Mouse (Mus musculus) myocyte (in vitro differentiated cells): ENCODE measurements around the gene Oard1. TPM values are rescaled to one million over a fixed set of nuclear protein-coding genes. Genes with fewer than 3 reads are reported as not detected.

ENCODE experiments used
- H3K27me3 ChIP-seq: one replicate; pipeline ENCODE4 v1.6.1; 2011; ENCODE audit not compliant: control insufficient read depth, insufficient read depth, insufficient read length
- H3K36me3 ChIP-seq: one replicate; pipeline ENCODE4 v1.6.1; 2011; ENCODE audit not compliant: control insufficient read depth, insufficient read depth
- H3K4me2 ChIP-seq: one replicate; pipeline ENCODE4 v1.6.1; 2011; ENCODE audit warnings: low read depth, control low read depth
- H3K4me3 ChIP-seq: one replicate; pipeline ENCODE4 v1.5.1; 2011; ENCODE audit warnings: mild to moderate bottlenecking, control low read depth, moderate library complexity
- H3K79me2 ChIP-seq: one replicate; pipeline ENCODE4 v1.6.1; 2011; ENCODE audit not compliant: control insufficient read depth, insufficient read depth
- H3ac ChIP-seq: one replicate; pipeline ENCODE4 v1.6.1; 2011; ENCODE audit not compliant: control insufficient read depth, insufficient read length
- CEBPB ChIP-seq: IDR thresholded peaks from 2 replicates; pipeline ENCODE4 v1.6.1; 2011; ENCODE audit warnings: mild to moderate bottlenecking, moderate library complexity; ENCODE audit not compliant: poor library complexity, insufficient read depth, severe bottlenecking
- E2F4 ChIP-seq: IDR thresholded peaks from one replicate; pipeline ENCODE4 v1.6.1; 2011; ENCODE audit warnings: mild to moderate bottlenecking, control low read depth, moderate library complexity; ENCODE audit not compliant: insufficient read depth
- MAX ChIP-seq: IDR thresholded peaks from one replicate; pipeline ENCODE4 v1.6.1; 2011; ENCODE audit warnings: low read depth, mild to moderate bottlenecking, control low read depth
- MYOD1 ChIP-seq, 3 experiments: IDR thresholded peaks; one replicate each; pipeline ENCODE4 v1.6.1; 2011; ENCODE audit warnings: control low read depth in 2 of 3, low read depth in 2 of 3, mild to moderate bottlenecking in 2 of 3, moderate library complexity in 1 of 3; ENCODE audit not compliant: insufficient read length in 2 of 3, control insufficient read depth in 1 of 3
- MYOG ChIP-seq, 3 experiments: IDR thresholded peaks; one replicate each; pipeline ENCODE4 v1.6.1; 2011; ENCODE audit warnings: control low read depth in 2 of 3, low read depth in 2 of 3, mild to moderate bottlenecking in 2 of 3; ENCODE audit not compliant: insufficient read length in 2 of 3, control insufficient read depth in 1 of 3, insufficient read depth in 1 of 3
- POLR2A ChIP-seq: IDR thresholded peaks from one replicate; pipeline ENCODE4 v1.6.1; 2011; ENCODE audit warnings: low read depth, mild to moderate bottlenecking, control low read depth, moderate library complexity; ENCODE audit not compliant: insufficient read length
- POLR2AphosphoS2 ChIP-seq: IDR thresholded peaks from one replicate; pipeline ENCODE4 v1.6.1; 2011; ENCODE audit warnings: low read depth, control low read depth; ENCODE audit not compliant: insufficient read length
- REST ChIP-seq: IDR thresholded peaks from one replicate; pipeline ENCODE4 v1.6.1; 2011; ENCODE audit warnings: mild to moderate bottlenecking, control low read depth, moderate library complexity; ENCODE audit not compliant: insufficient read depth, insufficient read length
- SRF ChIP-seq: IDR thresholded peaks from one replicate; pipeline ENCODE4 v1.6.1; 2011; ENCODE audit warnings: low read depth; ENCODE audit not compliant: control insufficient read depth, insufficient read length
- TCF12 ChIP-seq: IDR thresholded peaks from one replicate; pipeline ENCODE4 v1.6.1; 2011; ENCODE audit warnings: mild to moderate bottlenecking, control low read depth; ENCODE audit not compliant: poor library complexity, insufficient read depth, severe bottlenecking
- TCF3 ChIP-seq: IDR thresholded peaks from one replicate; pipeline ENCODE4 v1.6.1; 2011; ENCODE audit warnings: low read depth, control low read depth; ENCODE audit not compliant: insufficient read length
- USF1 ChIP-seq: IDR thresholded peaks from one replicate; pipeline ENCODE4 v1.6.1; 2011; ENCODE audit warnings: low read depth, mild to moderate bottlenecking, control low read depth, moderate library complexity
- polyA plus RNA-seq: library from polyadenylated mRNA; unstranded; fragments of >200 nt; fragmentation: generic; extraction: Trizol; gene quantifications from one replicate; pipeline ENCODE4 v1.2.1, GENCODE M21; 2012; ENCODE audit warnings: missing spikeins

The Oard1 gene
- polyA plus RNA-seq, 1 experiment: 7.5 TPM

- no peaks in the 10 kb centered on the region for H3K27me3 ChIP-seq
- no peaks in the 10 kb centered on the region for H3K36me3 ChIP-seq
- TF ChIP-seq SRF (no peak), POLR2A (no peak), E2F4 (no peak), MYOD1 (IDR thresholded peaks at IDR 0.05; ENCODE audit: control insufficient read depth in 1 of 3, insufficient read length in 2 of 3, low read depth in 2 of 3) (no peak), TCF12 (no peak), CEBPB (no peak), POLR2AphosphoS2 (no peak), MAX (no peak), USF1 (no peak), REST (no peak), MYOG (IDR thresholded peaks at IDR 0.05; ENCODE audit: control insufficient read depth in 1 of 3, insufficient read depth in 1 of 3, insufficient read length in 2 of 3, low read depth in 2 of 3) (no peak), TCF3 (no peak)
- H3K79me2 ChIP-seq: peaks cover 8% of the 10 kb centered on the region
- peak overlapping the region; percentile 32 for H3K4me2 ChIP-seq
- no peak overlapping the region for H3ac ChIP-seq
- H3K4me3 ChIP-seq: peak overlapping the region; percentile 21
Observed at GRCm38 (mm10) chr17:48433006-48433655, 23.3 kb downstream of the Oard1 start.

- no peaks in the 10 kb centered on the region for H3K27me3 ChIP-seq
- H3K4me2 ChIP-seq: no peak overlapping the region
- no peak overlapping the region for H3ac ChIP-seq
- peaks cover 4% of the 10 kb centered on the region for H3K79me2 ChIP-seq
- TF ChIP-seq TCF3 (no peak), E2F4 (no peak), MYOD1 (IDR thresholded peaks at IDR 0.05; ENCODE audit: control insufficient read depth in 1 of 3, insufficient read length in 2 of 3, low read depth in 2 of 3) (no peak), SRF (no peak), POLR2AphosphoS2 (no peak), REST (no peak), TCF12 (no peak), USF1 (no peak), MAX (no peak)
- no peak overlapping the region for H3K4me3 ChIP-seq
- no peaks in the 10 kb centered on the region for H3K36me3 ChIP-seq
Observed at GRCm38 (mm10) chr17:48433689-48434330, 24.0 kb downstream of the Oard1 start.

GRCm38 (mm10) chr17:48434479-48434878 is 24.7 kb downstream of the Oard1 start:
- Histone ChIP-seq H3ac (no peak overlapping the region), H3K4me2 (no peak overlapping the region), H3K27me3 (no peaks in the 10 kb centered on the region), H3K36me3 (no peaks in the 10 kb centered on the region), H3K79me2 (no peaks in the 10 kb centered on the region), H3K4me3 (no peak overlapping the region)
- no peak for TF ChIP-seq USF1

- Histone ChIP-seq H3ac (no peak overlapping the region), H3K27me3 (no peaks in the 10 kb centered on the region), H3K36me3 (no peaks in the 10 kb centered on the region), H3K4me2 (peak overlapping the region; percentile 49), H3K79me2 (no peaks in the 10 kb centered on the region), H3K4me3 (no peak overlapping the region)
- TF ChIP-seq SRF (no peak), MYOD1 (IDR thresholded peaks at IDR 0.05; ENCODE audit: control insufficient read depth in 1 of 3, insufficient read length in 2 of 3, low read depth in 2 of 3) (no peak), TCF12 (no peak), POLR2A (no peak), E2F4 (no peak), REST (no peak)
Observed at GRCm38 (mm10) chr17:48436487-48436886, 26.7 kb downstream of the Oard1 start.

DNA sequence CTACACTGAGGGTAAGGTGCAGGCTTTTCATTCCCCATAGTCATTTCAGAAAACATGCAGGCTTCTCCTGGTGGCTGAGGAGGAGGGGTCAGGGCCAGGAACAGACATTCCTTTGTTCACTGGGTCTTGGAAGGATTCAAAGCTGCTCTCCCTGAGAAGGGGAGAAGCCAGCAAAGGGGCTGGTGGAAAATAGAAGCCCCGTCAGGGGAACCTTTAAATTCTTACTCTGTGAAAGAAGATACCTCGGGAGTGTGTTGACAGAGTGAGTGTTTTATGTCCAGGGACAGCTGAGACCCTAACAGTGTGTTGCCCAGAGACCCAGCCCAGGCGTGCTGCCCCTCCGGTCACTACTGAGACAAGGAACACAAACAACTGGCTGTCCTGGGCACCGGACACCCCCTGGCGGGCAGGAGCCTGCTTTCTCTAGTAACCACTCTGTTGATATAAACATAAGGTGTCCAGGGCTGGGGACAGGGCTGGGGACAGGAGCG is 27.7 kb downstream of the Oard1 start:
- H3K4me3 ChIP-seq: no peak overlapping the region
- TF ChIP-seq POLR2AphosphoS2: no peak
- TF ChIP-seq REST: no peak
- TF ChIP-seq E2F4: no peak
- TF ChIP-seq MAX: no peak
- no peak for TF ChIP-seq USF1
- TF ChIP-seq MYOD1 (IDR thresholded peaks at IDR 0.05; ENCODE audit: control insufficient read depth in 1 of 3, insufficient read length in 2 of 3, low read depth in 2 of 3): peak; percentile 26 to 86 (median 80)
- TF ChIP-seq POLR2A: no peak
- TF ChIP-seq TCF12: peak; percentile 23
- TF ChIP-seq MYOG (IDR thresholded peaks at IDR 0.05; ENCODE audit: control insufficient read depth in 1 of 3, insufficient read depth in 1 of 3, insufficient read length in 2 of 3, low read depth in 2 of 3): peak in 2 of 3 experiments; percentile 40 to 75
- no peak for TF ChIP-seq CEBPB
- no peak for TF ChIP-seq TCF3
- TF ChIP-seq SRF: no peak
- H3K27me3 ChIP-seq: no peaks in the 10 kb centered on the region
- no peaks in the 10 kb centered on the region for H3K79me2 ChIP-seq
- H3K36me3 ChIP-seq: no peaks in the 10 kb centered on the region
- peak overlapping the region; percentile 49 for H3K4me2 ChIP-seq
- no peak overlapping the region for H3ac ChIP-seq
